In the genomic region with DNA sequence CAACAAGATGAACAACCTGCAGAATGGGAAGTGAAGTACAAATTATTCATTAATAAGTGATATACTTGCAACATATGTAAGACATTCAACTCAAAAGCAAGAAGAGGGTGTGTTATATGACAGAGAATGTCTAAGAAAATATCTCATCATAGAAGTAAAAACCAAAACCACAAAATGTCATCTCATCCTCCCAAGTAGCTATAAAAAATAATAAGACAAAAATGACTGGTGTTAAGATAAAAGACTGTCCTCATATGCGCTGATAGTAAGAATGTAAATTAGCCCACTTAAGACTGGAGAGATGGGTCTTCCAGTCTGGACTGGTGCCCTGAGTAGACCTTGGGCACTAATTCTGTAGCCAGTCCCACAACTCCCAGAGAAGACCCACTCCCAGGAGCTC, we compare ENCODE assay signal across 27 mouse cellular contexts.
"Had no signal": no experiment of that assay in that cellular context is flagged by ENCODE, and none has a peak within 500 bp of the region (broad histone marks: within the 10 kb centered on the region; RNA-seq: fewer than 3 reads in every experiment).

No protein-coding gene starts in this region.

- ATAC-seq: forebrain, embryonic 13.5 days; forebrain, embryonic 14.5 days; forebrain, embryonic 15.5 days; forebrain, embryonic 16.5 days; forebrain, postnatal 0 days had no signal

- H3K4me3 ChIP-seq: embryonic facial prominence, embryonic 10.5 days; embryonic facial prominence, embryonic 12.5 days; embryonic facial prominence, embryonic 13.5 days; embryonic facial prominence, embryonic 15.5 days; erythroblast, embryonic 14.5 days; forebrain, embryonic 10.5 days; forebrain, embryonic 12.5 days; forebrain, embryonic 13.5 days; forebrain, embryonic 15.5 days; gastrocnemius, adult 2 months; heart, adult 2 months had no signal

- H3K27ac ChIP-seq: embryonic facial prominence, embryonic 10.5 days; embryonic facial prominence, embryonic 12.5 days; embryonic facial prominence, embryonic 13.5 days; embryonic facial prominence, embryonic 15.5 days; forebrain, embryonic 10.5 days; forebrain, embryonic 12.5 days; forebrain, embryonic 13.5 days; forebrain, embryonic 15.5 days; gastrocnemius, adult 2 months; heart, adult 2 months had no signal

- H3K36me3 ChIP-seq: embryonic facial prominence, embryonic 12.5 days; embryonic facial prominence, embryonic 13.5 days; embryonic facial prominence, embryonic 15.5 days; forebrain, embryonic 12.5 days; forebrain, embryonic 15.5 days had no signal

- H3K27me3 ChIP-seq: embryonic facial prominence, embryonic 12.5 days; embryonic facial prominence, embryonic 13.5 days; embryonic facial prominence, embryonic 15.5 days; forebrain, embryonic 12.5 days; forebrain, embryonic 13.5 days; forebrain, embryonic 15.5 days had no signal

- H3K9ac ChIP-seq: embryonic facial prominence, embryonic 12.5 days; embryonic facial prominence, embryonic 13.5 days; embryonic facial prominence, embryonic 15.5 days; forebrain, embryonic 12.5 days; forebrain, embryonic 13.5 days; forebrain, embryonic 15.5 days; forebrain, postnatal 0 days had no signal

- H3K4me1 ChIP-seq: embryonic facial prominence, embryonic 10.5 days; embryonic facial prominence, embryonic 12.5 days; embryonic facial prominence, embryonic 13.5 days; embryonic facial prominence, embryonic 15.5 days; forebrain, embryonic 10.5 days; forebrain, embryonic 12.5 days; forebrain, embryonic 13.5 days; forebrain, embryonic 15.5 days had no signal

- H3K9me3 ChIP-seq: embryonic facial prominence, embryonic 10.5 days; embryonic facial prominence, embryonic 12.5 days; embryonic facial prominence, embryonic 13.5 days; embryonic facial prominence, embryonic 15.5 days; forebrain, embryonic 12.5 days; forebrain, embryonic 13.5 days; forebrain, embryonic 15.5 days had no signal

- DNase-seq: cerebellum, adult 8-10 months; cerebellum, adult 9-10 months; cerebellum, adult 9-11 months; cerebellum, postnatal 10 days; cerebellum, postnatal 14 days; cerebellum, postnatal 25 days; cerebellum, postnatal 36 days; embryo, embryonic 11 days; forebrain, postnatal 0 days; gastrocnemius, adult 2 months; gastrocnemius, postnatal 10 days; gastrocnemius, postnatal 14 days; gastrocnemius, postnatal 25 days; gastrocnemius, postnatal 36 days; heart, adult 11 months; heart, adult 2 months had no signal
